Mouse (Mus musculus) B cell, adult 2 months (primary cell): ENCODE measurements at regions not wholly inside any gene's neighbourhood (a gene's known extent, or its start where the extent isn't known, plus 50 kb on each side); places are given as distances from the start of the nearest gene placed in this dataset.
A peak's percentile ranks its signal among the peaks of the same experiment; 100 is the strongest.
"Not testable (repeated sequence)": the region's sequence is repeated elsewhere in the genome, so short reads cannot be mapped to it uniquely, and the experiment has no call there.

Source experiments
- DNase-seq, 2 experiments: peaks; one replicate each; pipeline ENCODE4 v3.0.0; 2022

- DNase-seq, result no peak
Observed at GRCm38 (mm10) chr11:27105920-27106319, 512.1 kb upstream of the Vrk2 start.

DNA sequence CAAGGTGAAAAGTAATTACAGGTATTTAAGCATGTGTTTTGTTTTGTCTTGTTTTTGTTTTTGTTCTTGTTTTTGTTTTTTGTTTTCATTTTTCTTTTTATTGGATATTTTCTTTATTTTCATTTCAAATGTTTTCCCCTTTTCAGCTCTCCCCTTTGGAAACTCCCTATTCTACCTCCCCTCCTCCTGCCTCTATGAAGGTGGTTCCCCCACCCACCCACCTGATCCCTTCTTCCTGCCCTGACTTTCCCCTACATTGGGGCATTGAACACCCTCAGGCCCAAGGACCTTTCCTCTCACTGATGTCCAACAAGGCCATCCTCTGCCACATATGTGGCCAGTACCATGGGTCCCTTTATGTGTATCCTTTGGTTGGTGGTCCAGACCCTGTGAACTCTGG lies 509.1 kb upstream of the Vrk2 start:
- DNase-seq, result no peak

DNA sequence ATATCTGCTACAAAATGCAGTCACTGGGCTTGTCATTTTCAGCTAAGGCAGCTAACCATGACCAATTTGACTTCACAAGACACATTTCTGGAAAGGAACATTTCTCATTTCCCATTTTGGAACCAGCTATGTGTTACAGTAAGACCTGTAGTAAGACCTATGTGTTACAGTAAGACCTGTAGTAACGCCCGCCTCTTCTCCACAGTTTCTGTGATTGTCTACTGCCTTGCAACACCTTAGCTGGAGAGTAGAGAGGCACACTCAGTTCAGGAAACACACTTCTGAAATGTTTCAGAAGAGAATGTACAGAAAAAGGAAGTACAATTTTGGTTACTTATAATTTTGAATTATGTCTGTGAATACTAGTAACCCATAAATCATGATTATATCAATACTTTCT lies 508.2 kb upstream of the Vrk2 start:
- DNase-seq, result no peak

- DNase-seq, result no peak
Observed at GRCm38 (mm10) chr11:27096615-27097014, 502.8 kb upstream of the Vrk2 start.

GRCm38 (mm10) chr11:27095460-27095859 lies 501.7 kb upstream of the Vrk2 start:
- DNase-seq, result not testable (repeated sequence)

DNA sequence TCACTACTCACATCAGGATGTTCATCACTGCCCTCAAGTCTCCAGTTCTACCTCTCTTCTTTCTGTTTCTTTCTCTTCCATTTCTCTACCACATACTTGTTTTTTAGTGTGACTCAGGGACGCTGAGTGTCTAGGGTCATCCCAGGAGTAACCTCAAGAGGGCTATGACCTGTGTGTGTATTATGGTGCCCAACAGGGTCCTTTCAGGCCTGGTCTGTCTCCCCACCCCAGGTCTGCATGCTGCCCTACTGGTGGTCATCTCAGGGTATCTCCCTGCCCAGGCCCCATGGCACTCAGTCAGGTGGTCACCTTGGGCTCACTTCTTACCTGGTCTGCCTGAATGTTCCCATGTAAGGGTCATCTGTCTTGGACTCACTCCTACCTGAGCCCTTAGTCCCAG lies 492.7 kb upstream of the Vrk2 start:
- DNase-seq, result no peak

- no peak for DNase-seq
Observed at GRCm38 (mm10) chr11:27081188-27081587, 487.4 kb upstream of the Vrk2 start.

GRCm38 (mm10) chr11:27070381-27070780 lies 476.6 kb upstream of the Vrk2 start:
- no peak for DNase-seq

GRCm38 (mm10) chr11:27027243-27027852 lies 433.5 kb upstream of the Vrk2 start:
- no peak for DNase-seq

DNA sequence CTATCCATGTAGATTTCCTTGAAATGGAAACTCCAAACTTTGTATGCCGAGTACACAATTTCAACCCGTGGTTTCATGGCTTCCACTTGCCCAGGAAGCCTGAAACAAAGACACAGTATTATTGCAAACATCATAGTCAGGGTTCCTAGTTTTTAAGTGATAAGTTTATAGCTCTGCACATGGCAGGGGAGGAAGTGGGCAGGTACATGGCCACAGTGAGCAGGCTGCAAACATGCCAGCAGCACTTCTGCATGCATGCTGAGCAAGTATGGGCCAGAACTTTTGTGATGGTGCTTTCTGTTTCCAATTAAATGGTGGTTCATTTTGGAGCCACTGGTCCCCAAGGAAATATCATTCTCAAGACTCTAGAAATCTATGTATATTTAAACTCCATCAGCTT lies 431.7 kb upstream of the Vrk2 start:
- no peak for DNase-seq

DNA sequence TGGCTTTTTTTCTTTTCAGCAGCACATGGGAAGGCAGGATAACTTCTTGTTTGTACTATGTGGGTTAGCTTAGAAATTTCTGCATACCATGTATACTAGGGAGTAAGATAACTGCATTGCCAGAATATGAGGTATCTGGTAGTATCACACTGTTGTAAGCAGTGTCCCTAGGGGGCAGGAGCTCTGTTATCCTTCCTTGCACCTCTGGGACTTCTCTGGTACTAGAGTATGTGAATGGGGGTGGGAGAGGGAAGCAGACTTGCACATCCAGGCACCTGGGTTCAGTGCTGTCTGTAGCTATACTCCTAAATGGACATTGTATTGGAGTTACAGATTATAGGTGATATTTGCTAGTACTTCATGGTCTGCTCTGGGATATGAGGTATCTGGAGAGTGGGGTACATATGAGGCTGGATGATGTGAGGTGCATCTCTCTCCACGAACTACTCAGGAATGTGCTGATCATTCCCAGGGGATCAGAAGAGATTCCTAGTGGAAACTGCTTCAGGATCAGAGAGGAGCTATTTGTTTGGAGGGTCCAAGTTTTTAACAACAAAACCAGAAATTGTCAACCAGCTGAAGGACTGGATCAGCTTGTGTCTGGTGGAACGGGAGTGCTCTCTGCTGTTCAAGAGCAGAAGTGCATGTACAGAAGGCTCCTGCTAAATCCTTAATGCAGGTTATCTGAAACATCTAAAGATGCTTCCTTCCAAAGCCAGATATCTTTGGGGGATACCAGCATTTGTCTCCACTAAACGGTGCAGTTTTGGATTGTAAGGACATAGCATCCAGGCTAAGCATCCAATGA lies 402.7 kb upstream of the Vrk2 start:
- no peak for DNase-seq

DNA sequence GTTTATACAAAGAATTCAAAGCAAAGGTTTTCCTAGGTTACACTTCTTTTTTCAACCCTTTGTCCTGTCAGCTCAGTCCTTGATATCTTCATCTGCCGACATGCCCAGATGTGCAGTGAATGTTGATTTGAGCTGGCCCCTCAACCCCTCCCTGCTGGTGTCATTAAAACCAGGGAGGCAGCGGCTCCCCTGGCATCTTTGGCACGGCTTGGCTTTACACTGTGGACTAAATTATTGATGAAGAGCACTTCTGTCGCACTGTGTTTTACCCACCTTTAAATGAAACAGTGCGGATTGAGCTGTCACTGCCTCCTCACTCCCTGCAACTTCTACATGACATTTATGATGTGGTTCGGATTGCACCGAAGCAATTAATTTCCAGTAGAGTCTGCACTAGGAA lies 387.4 kb upstream of the Vrk2 start:
- no peak for DNase-seq

DNA sequence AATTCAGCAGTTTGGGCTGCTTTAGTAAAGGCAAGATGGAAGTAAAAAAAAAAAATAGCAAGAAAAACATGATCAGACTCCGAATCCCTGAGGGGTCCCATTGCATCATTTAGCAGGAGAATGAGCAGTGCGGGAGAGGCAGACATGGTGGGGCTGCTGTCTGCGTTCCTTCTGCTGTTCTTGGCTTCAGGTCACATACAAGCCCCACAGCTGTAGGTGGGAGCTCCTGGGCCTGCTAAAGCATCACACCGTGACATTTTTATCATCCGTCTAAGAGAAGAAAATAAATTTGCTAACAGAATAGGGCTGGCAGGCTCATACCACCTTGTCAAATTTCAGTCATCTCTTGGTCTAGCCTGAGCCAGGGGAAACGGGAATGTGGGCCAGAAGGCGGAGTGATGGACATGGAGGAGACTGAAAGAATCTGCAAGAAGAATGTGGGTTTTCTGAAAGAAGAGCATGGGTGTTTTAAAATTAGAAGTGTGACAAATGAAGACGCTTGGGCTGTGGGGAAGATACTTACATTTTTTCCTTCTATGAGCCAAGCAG lies 378.8 kb upstream of the Vrk2 start:
- DNase-seq, result no peak

GRCm38 (mm10) chr11:26971161-26971560 lies 377.4 kb upstream of the Vrk2 start:
- no peak for DNase-seq

- DNase-seq, result no peak
Observed at GRCm38 (mm10) chr11:26967427-26967826, 373.6 kb upstream of the Vrk2 start.

GRCm38 (mm10) chr11:26962928-26963667 lies 369.3 kb upstream of the Vrk2 start:
- no peak for DNase-seq

GRCm38 (mm10) chr11:26962040-26962927 lies 368.5 kb upstream of the Vrk2 start:
- no peak for DNase-seq

DNA sequence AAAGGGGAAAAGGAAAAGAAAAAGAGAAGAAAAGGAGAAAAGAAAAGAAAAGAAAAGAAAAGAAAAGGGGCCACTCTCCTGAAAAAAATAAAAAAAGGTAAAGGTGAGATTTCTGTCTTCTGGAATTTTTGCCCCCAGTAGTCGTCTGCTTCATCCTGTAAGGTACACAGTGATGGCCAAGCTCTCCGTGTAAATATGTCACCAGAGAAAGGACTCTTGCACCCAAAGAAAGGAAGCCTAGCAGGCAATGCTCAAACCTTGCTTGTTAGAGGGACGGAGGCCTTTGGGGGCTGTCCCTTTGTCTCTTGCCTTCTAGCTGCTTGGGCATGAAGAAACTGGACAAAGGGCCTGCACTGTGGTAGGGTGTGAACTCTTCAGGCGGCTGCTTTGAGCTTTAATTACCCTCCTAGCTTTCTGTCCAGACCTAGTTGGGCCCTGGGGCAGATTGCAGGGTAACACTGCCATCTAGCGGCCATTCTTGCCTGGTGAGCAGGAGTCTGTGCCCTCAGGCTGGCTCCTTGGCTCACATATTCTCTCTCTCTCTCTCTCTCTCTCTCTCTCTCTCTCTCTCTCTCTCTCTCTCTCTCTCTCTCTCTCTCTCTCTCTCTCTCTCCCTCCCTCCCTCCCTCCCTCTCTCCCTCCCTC lies 367.7 kb upstream of the Vrk2 start:
- DNase-seq, result peak; percentile 86 to 87

GRCm38 (mm10) chr11:26956153-26956552 lies 362.4 kb upstream of the Vrk2 start:
- DNase-seq, result no peak

DNA sequence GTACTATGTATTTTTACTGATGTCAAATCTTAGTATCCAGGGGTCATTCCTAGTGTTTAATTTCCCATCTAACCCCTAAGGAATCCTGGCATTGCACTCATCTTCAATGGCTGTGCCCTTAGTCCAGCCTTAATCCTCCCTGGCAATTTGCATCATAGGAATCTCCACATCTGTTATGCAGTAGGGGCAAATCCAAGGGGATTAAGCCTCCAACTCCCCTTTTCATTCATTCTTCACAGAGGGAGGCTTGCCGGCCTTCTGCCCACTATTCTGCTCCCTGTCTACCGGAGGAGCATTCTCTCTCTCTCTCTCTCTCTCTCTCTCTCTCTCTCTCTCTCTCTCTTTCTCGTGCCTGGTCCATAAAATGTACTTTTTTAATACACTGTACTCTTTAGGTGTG lies 338.0 kb upstream of the Vrk2 start:
- no peak for DNase-seq

DNA sequence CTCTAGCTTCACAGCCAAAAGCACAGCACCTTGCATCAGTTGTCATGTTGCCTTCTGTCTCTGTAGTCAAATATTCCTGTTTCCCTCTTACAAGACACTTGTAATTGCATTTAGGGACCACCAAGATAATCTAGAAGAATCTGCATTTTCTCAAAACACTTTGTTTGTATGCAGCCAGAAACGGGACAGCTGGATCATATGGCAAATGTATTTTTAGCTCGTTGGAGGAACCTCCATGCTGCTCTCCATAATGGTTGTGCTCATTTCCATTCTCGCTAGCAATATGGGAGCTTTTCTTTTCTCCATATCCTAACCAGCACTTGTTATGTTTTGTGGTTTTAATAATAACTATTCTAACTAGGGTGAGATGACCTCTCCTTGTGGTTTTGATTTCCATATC lies 313.3 kb upstream of the Vrk2 start:
- no peak for DNase-seq

DNA sequence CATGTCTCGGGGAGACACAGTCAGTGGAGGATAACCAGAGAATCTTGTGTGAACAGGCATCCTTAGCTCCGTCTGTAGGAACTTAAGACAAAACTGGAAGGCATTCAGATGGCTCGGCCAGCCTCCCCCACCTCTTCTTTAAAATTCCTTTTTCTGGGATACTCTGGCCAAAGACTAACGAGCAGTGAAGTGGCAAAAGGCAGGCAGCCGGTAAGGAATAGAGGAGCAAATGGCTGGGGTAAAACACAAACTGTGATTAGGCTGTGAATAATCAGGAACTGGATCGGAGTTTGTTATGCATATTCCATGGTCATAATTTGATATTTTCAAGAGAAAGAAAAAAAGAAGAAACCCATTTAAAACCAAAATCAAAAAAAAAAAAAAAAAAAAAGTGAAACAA lies 287.8 kb upstream of the Vrk2 start:
- DNase-seq, result no peak
